Mouse (Mus musculus) adrenal gland, postnatal 36 days (tissue): ENCODE data around the gene Slc4a4. TPM values are rescaled to one million over a fixed set of nuclear protein-coding genes. Genes with fewer than 3 reads are reported as not detected.

Experiments used
- total RNA-seq, 2 experiments: library from RNA; stranded (reverse); gene quantifications; 2 replicates each; pipeline ENCODE4 v1.2.3; 2021

The Slc4a4 gene
- total RNA-seq, 2 experiments from 2014 or later, result 20.1 to 61.2 TPM

Other genes with a start within 250 kb of the Slc4a4 start
- gene Grsf1, start 210.6 kb upstream of the Slc4a4 start, total RNA-seq, result 100 to 1,000 TPM; 120 to 151 TPM
- gene Mob1b, start 166.0 kb upstream of the Slc4a4 start, total RNA-seq, result 10 to 100 TPM; 36.9 to 46.7 TPM
- gene Dck, start 121.8 kb upstream of the Slc4a4 start, total RNA-seq, result 1 to 10 TPM; 3.6 to 5.1 TPM